Mouse (Mus musculus): ENCODE data around the gene Apba2. TPM values are rescaled to one million over a fixed set of nuclear protein-coding genes. Genes with fewer than 3 reads are reported as not detected.

Apba2 gene
- polyA plus RNA-seq, 1 experiment = not detected

- H3K4me2 ChIP-seq (ENCODE audit: low read depth) = no peak overlapping the region
- no peak overlapping the region for H3ac ChIP-seq (ENCODE audit: control insufficient read depth, insufficient read length)
- no peak overlapping the region for H3K4me3 ChIP-seq
- no peaks in the 10 kb centered on the region for H3K36me3 ChIP-seq (ENCODE audit: control insufficient read depth, insufficient read depth)
- no peaks in the 10 kb centered on the region for H3K27me3 ChIP-seq (ENCODE audit: control insufficient read depth, insufficient read depth, insufficient read length)
- no peak for TF ChIP-seq MYOD1 (IDR thresholded peaks at IDR 0.05; ENCODE audit: control insufficient read depth in 1 of 3, insufficient read length in 2 of 3, low read depth in 2 of 3)
- no peak for TF ChIP-seq TCF12 (IDR thresholded peaks at IDR 0.05; ENCODE audit: insufficient read depth, poor library complexity, severe bottlenecking)
- no peak for TF ChIP-seq POLR2AphosphoS2 (IDR thresholded peaks at IDR 0.05; ENCODE audit: insufficient read length, low read depth)
- TF ChIP-seq POLR2A (IDR thresholded peaks at IDR 0.05; ENCODE audit: insufficient read length, low read depth) = no peak
- TF ChIP-seq MYOG (IDR thresholded peaks at IDR 0.05; ENCODE audit: control insufficient read depth in 1 of 3, insufficient read depth in 1 of 3, insufficient read length in 2 of 3, low read depth in 2 of 3) = no peak
- TF ChIP-seq TCF3 (IDR thresholded peaks at IDR 0.05; ENCODE audit: insufficient read length, low read depth) = no peak
- TF ChIP-seq MAX (IDR thresholded peaks at IDR 0.05; ENCODE audit: low read depth) = no peak
- no peak for TF ChIP-seq SRF (IDR thresholded peaks at IDR 0.05; ENCODE audit: control insufficient read depth, insufficient read length, low read depth)
- TF ChIP-seq USF1 (IDR thresholded peaks at IDR 0.05; ENCODE audit: low read depth) = no peak
- TF ChIP-seq CEBPB (IDR thresholded peaks at IDR 0.05; ENCODE audit: insufficient read depth, poor library complexity, severe bottlenecking) = no peak
- no peak for TF ChIP-seq REST (IDR thresholded peaks at IDR 0.05; ENCODE audit: insufficient read depth, insufficient read length)
- no peak for TF ChIP-seq E2F4 (IDR thresholded peaks at IDR 0.05; ENCODE audit: insufficient read depth)
- H3K79me2 ChIP-seq (ENCODE audit: control insufficient read depth, insufficient read depth) = no peaks in the 10 kb centered on the region
Observed at GRCm38 (mm10) chr7:64626494-64626893, 125.0 kb downstream of the Apba2 start.

GRCm38 (mm10) chr7:64627972-64628655, 126.6 kb downstream of the Apba2 start:
- no peaks in the 10 kb centered on the region for H3K36me3 ChIP-seq (ENCODE audit: control insufficient read depth, insufficient read depth)

GRCm38 (mm10) chr7:64630697-64631096, 129.2 kb downstream of the Apba2 start:
- H3K4me3 ChIP-seq = no peak overlapping the region
- H3K79me2 ChIP-seq (ENCODE audit: control insufficient read depth, insufficient read depth) = no peaks in the 10 kb centered on the region
- H3K36me3 ChIP-seq (ENCODE audit: control insufficient read depth, insufficient read depth) = no peaks in the 10 kb centered on the region
- TF ChIP-seq SRF (IDR thresholded peaks at IDR 0.05; ENCODE audit: control insufficient read depth, insufficient read length, low read depth) (no peak), TCF3 (IDR thresholded peaks at IDR 0.05; ENCODE audit: insufficient read length, low read depth) (no peak), TCF12 (IDR thresholded peaks at IDR 0.05; ENCODE audit: insufficient read depth, poor library complexity, severe bottlenecking) (no peak), POLR2A (IDR thresholded peaks at IDR 0.05; ENCODE audit: insufficient read length, low read depth) (no peak), POLR2AphosphoS2 (IDR thresholded peaks at IDR 0.05; ENCODE audit: insufficient read length, low read depth) (no peak), USF1 (IDR thresholded peaks at IDR 0.05; ENCODE audit: low read depth) (no peak), REST (IDR thresholded peaks at IDR 0.05; ENCODE audit: insufficient read depth, insufficient read length) (no peak), MYOG (IDR thresholded peaks at IDR 0.05; ENCODE audit: control insufficient read depth in 1 of 3, insufficient read depth in 1 of 3, insufficient read length in 2 of 3, low read depth in 2 of 3) (no peak), MAX (IDR thresholded peaks at IDR 0.05; ENCODE audit: low read depth) (no peak), CEBPB (IDR thresholded peaks at IDR 0.05; ENCODE audit: insufficient read depth, poor library complexity, severe bottlenecking) (no peak), E2F4 (IDR thresholded peaks at IDR 0.05; ENCODE audit: insufficient read depth) (no peak), MYOD1 (IDR thresholded peaks at IDR 0.05; ENCODE audit: control insufficient read depth in 1 of 3, insufficient read length in 2 of 3, low read depth in 2 of 3) (no peak)
- H3ac ChIP-seq (ENCODE audit: control insufficient read depth, insufficient read length) = no peak overlapping the region
- no peaks in the 10 kb centered on the region for H3K27me3 ChIP-seq (ENCODE audit: control insufficient read depth, insufficient read depth, insufficient read length)
- H3K4me2 ChIP-seq (ENCODE audit: low read depth) = no peak overlapping the region

More at GRCm38 (mm10) chr7:64627972-64628655, 126.6 kb downstream of the Apba2 start:
- Histone ChIP-seq H3K79me2 (ENCODE audit: control insufficient read depth, insufficient read depth) (no peaks in the 10 kb centered on the region), H3K4me2 (ENCODE audit: low read depth) (no peak overlapping the region), H3K4me3 (no peak overlapping the region), H3ac (ENCODE audit: control insufficient read depth, insufficient read length) (no peak overlapping the region), H3K27me3 (ENCODE audit: control insufficient read depth, insufficient read depth, insufficient read length) (no peaks in the 10 kb centered on the region)
- no peak for TF ChIP-seq CEBPB (IDR thresholded peaks at IDR 0.05; ENCODE audit: insufficient read depth, poor library complexity, severe bottlenecking)
- no peak for TF ChIP-seq USF1 (IDR thresholded peaks at IDR 0.05; ENCODE audit: low read depth)
- TF ChIP-seq REST (IDR thresholded peaks at IDR 0.05; ENCODE audit: insufficient read depth, insufficient read length) = no peak
- TF ChIP-seq MYOG (IDR thresholded peaks at IDR 0.05; ENCODE audit: control insufficient read depth in 1 of 3, insufficient read depth in 1 of 3, insufficient read length in 2 of 3, low read depth in 2 of 3) = no peak
- no peak for TF ChIP-seq POLR2A (IDR thresholded peaks at IDR 0.05; ENCODE audit: insufficient read length, low read depth)

- Histone ChIP-seq H3K36me3 (ENCODE audit: control insufficient read depth, insufficient read depth) (no peaks in the 10 kb centered on the region), H3K27me3 (ENCODE audit: control insufficient read depth, insufficient read depth, insufficient read length) (no peaks in the 10 kb centered on the region), H3ac (ENCODE audit: control insufficient read depth, insufficient read length) (no peak overlapping the region), H3K79me2 (ENCODE audit: control insufficient read depth, insufficient read depth) (no peaks in the 10 kb centered on the region), H3K4me2 (ENCODE audit: low read depth) (no peak overlapping the region), H3K4me3 (no peak overlapping the region)
- TF ChIP-seq SRF (IDR thresholded peaks at IDR 0.05; ENCODE audit: control insufficient read depth, insufficient read length, low read depth) (no peak), REST (IDR thresholded peaks at IDR 0.05; ENCODE audit: insufficient read depth, insufficient read length) (no peak), POLR2A (IDR thresholded peaks at IDR 0.05; ENCODE audit: insufficient read length, low read depth) (no peak), USF1 (IDR thresholded peaks at IDR 0.05; ENCODE audit: low read depth) (no peak), E2F4 (IDR thresholded peaks at IDR 0.05; ENCODE audit: insufficient read depth) (no peak), MAX (IDR thresholded peaks at IDR 0.05; ENCODE audit: low read depth) (no peak), MYOG (IDR thresholded peaks at IDR 0.05; ENCODE audit: control insufficient read depth in 1 of 3, insufficient read depth in 1 of 3, insufficient read length in 2 of 3, low read depth in 2 of 3) (no peak), POLR2AphosphoS2 (IDR thresholded peaks at IDR 0.05; ENCODE audit: insufficient read length, low read depth) (no peak), CEBPB (IDR thresholded peaks at IDR 0.05; ENCODE audit: insufficient read depth, poor library complexity, severe bottlenecking) (no peak), TCF3 (IDR thresholded peaks at IDR 0.05; ENCODE audit: insufficient read length, low read depth) (no peak), MYOD1 (IDR thresholded peaks at IDR 0.05; ENCODE audit: control insufficient read depth in 1 of 3, insufficient read length in 2 of 3, low read depth in 2 of 3) (no peak), TCF12 (IDR thresholded peaks at IDR 0.05; ENCODE audit: insufficient read depth, poor library complexity, severe bottlenecking) (no peak)
Observed at GRCm38 (mm10) chr7:64631131-64631530, 129.6 kb downstream of the Apba2 start.

Data from myocyte (in vitro differentiated cells).